Mouse (Mus musculus) forebrain, embryonic 14.5 days (tissue): ENCODE data around the gene Pus10. TPM values are rescaled to one million over a fixed set of nuclear protein-coding genes. Genes with fewer than 3 reads are reported as not detected.

Source experiments
- ATAC-seq: fragments of 200-750 bp; cut with Nextera tagmentation; 2 replicates; pipeline ENCODE4 v1.8.0; 2017; ENCODE audit warnings: mild to moderate bottlenecking, moderate library complexity
- DNase-seq: peaks from one replicate; pipeline ENCODE4 v3.0.0-alpha.2; 2015; ENCODE audit warnings: low spot score
- H3K27ac ChIP-seq: fragments of 300-500 bp; sonication (generic); 2 replicates; pipeline ENCODE4 v1.5.1; 2014; ENCODE audit warnings: low read depth, mild to moderate bottlenecking, control low read depth, low read length, moderate library complexity
- H3K27me3 ChIP-seq: fragments of 300-500 bp; sonication (generic); replicated peaks from 2 replicates; pipeline ENCODE4 v1.6.1; 2014; ENCODE audit warnings: low read length, control low read depth, mixed read lengths; ENCODE audit not compliant: control insufficient read depth, insufficient read depth
- H3K36me3 ChIP-seq: fragments of 300-500 bp; sonication (generic); 2 replicates; pipeline ENCODE4 v1.6.1; 2014; ENCODE audit warnings: low read length, control low read depth; ENCODE audit not compliant: control insufficient read depth, insufficient read depth
- H3K4me1 ChIP-seq: fragments of 300-500 bp; sonication (generic); 2 replicates; pipeline ENCODE4 v1.6.1; 2014; ENCODE audit warnings: antibody characterized with exemption, low read length, control low read depth; ENCODE audit not compliant: control insufficient read depth, insufficient read depth
- H3K4me2 ChIP-seq: fragments of 300-500 bp; sonication (generic); 2 replicates; pipeline ENCODE4 v1.6.1; 2014; ENCODE audit warnings: mild to moderate bottlenecking, control low read depth, low read length
- H3K4me3 ChIP-seq: fragments of 300-500 bp; sonication (generic); 2 replicates; pipeline ENCODE4 v1.5.1; 2014; ENCODE audit warnings: low read depth, low read length, control low read depth
- H3K9ac ChIP-seq: fragments of 300-500 bp; sonication (generic); 2 replicates; pipeline ENCODE4 v1.6.1; 2014; ENCODE audit warnings: mild to moderate bottlenecking, low read length, control low read depth, moderate library complexity
- H3K9me3 ChIP-seq: fragments of 300-500 bp; sonication (generic); replicated peaks from 2 replicates; pipeline ENCODE4 v1.6.1; 2016; ENCODE audit warnings: low read length, control low read depth, mixed read lengths; ENCODE audit not compliant: control insufficient read depth
- WGBS: fragments of 180-500 bp; shearing (Covaris S2); extraction: QIAGEN DNeasy Blood & Tissue Kit; methylation state at CpG from one replicate; pipeline ENCODE4 v1.1.7; 2014; 5-methylcytosine and 5-hydroxymethylcytosine counted together
- polyA plus RNA-seq: library from polyadenylated mRNA; unstranded; fragments of >200 nt; fragmentation: Nextera tagmentation; extraction: Ambion mirVana; gene quantifications from 2 replicates; pipeline ENCODE4 v1.2.1, GENCODE M21; 2014

Pus10 gene
- polyA plus RNA-seq, 1 experiment from 2014 or later = 13.4 TPM

DNA sequence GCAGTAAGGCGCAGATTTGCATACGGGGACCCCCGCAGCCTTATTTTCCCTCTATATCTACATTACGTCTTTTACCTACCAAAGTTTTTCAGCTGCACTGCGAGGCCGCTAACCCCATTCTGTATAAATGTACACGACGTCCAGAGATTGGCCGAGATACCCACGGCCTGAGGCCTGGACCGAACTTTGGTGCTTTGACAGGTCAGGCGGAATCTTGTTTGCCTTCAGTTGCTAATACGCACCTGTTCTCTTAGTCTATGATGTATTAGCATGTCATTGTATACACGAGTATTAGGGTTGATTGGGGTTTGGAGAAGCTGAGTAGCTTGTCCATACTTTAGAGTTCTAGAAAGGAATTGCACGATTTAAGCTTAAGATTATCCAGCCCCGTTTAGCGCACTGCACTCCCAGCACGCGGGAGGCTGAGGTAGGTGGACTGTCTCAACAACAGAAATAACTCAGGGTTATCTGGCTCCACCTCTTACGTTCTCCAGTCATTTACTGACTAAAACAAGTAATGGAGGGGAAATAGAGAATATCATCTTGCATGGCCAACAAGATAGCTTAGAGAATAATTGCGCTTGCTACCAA, 106.1 kb downstream of the Pus10 start:
- Histone ChIP-seq H3K9ac (peak overlapping the region; percentile 78), H3K4me1 (0 out of 2 replicates have a peak, but pooled peaks cover 3% of the 10 kb centered on the region), H3K27ac (peak overlapping the region; percentile 81; the same call in 1 of the 2 replicates), H3K36me3 (no peaks in the 10 kb centered on the region), H3K9me3 (no peaks in the 10 kb centered on the region), H3K4me2 (peak overlapping the region; percentile 85), H3K4me3 (peak overlapping the region; percentile 77), H3K27me3 (peaks cover 4% of the 10 kb centered on the region; the same call in 1 of the 2 replicates)
- no peak for DNase-seq
- no peak for ATAC-seq
- 7% methylated on average over 21 of the region's 21 CpGs for WGBS

DNA sequence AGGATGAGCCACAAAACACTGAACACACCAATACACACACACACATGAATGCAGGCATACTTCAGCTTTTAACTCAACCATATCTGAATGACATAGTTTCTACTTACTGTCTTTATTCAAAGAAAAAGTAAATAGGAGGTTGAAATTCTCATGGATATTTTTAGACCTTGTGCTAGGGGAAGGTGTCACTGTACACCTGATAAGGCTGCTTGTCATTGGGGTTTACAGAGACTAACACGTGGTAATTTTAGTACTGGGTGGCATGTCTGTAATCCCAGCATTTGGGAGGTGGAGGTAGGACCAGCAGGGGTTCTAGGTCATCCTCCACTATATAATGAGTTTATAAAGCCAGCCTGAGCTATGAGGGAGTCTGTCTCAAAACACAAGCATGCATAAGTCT, 107.0 kb downstream of the Pus10 start:
- Histone ChIP-seq H3K4me1 (0 out of 2 replicates have a peak, but pooled peaks cover 3% of the 10 kb centered on the region), H3K27ac (no peak overlapping the region), H3K9ac (no peak overlapping the region), H3K27me3 (peaks cover 4% of the 10 kb centered on the region; the same call in 1 of the 2 replicates), H3K4me2 (no peak overlapping the region), H3K36me3 (no peaks in the 10 kb centered on the region), H3K4me3 (no peak overlapping the region), H3K9me3 (no peaks in the 10 kb centered on the region)
- ATAC-seq (no peak), DNase-seq (no peak)
- WGBS = 33% methylated on average over 1 of the region's 1 CpGs

- 90% methylated on average over 8 of the region's 8 CpGs for WGBS
- no peak overlapping the region for H3K4me2 ChIP-seq
- DNase-seq = no peak
- H3K4me1 ChIP-seq = no peaks in the 10 kb centered on the region
- no peaks in the 10 kb centered on the region for H3K36me3 ChIP-seq
- no peaks in the 10 kb centered on the region for H3K9me3 ChIP-seq
- H3K4me3 ChIP-seq = no peak overlapping the region
- no peak for ATAC-seq
- no peak overlapping the region for H3K9ac ChIP-seq
- no peak overlapping the region for H3K27ac ChIP-seq
- H3K27me3 ChIP-seq = no peaks in the 10 kb centered on the region
Observed at GRCm38 (mm10) chr11:23778787-23779201, 113.3 kb downstream of the Pus10 start.

- Histone ChIP-seq H3K27ac (no peak overlapping the region), H3K9me3 (no peaks in the 10 kb centered on the region), H3K4me1 (no peaks in the 10 kb centered on the region), H3K36me3 (no peaks in the 10 kb centered on the region), H3K4me3 (no peak overlapping the region), H3K27me3 (no peaks in the 10 kb centered on the region), H3K4me2 (no peak overlapping the region), H3K9ac (no peak overlapping the region)
- no peak for DNase-seq
- WGBS = 89% methylated on average over 3 of the region's 3 CpGs
- ATAC-seq = no peak
Observed at GRCm38 (mm10) chr11:23782038-23782437, 116.6 kb downstream of the Pus10 start.

Other genes with a start within 250 kb of the Pus10 start
- gene Ahsa2, start 167.6 kb upstream of the Pus10 start, polyA plus RNA-seq = 134 and 149 TPM in 2 replicates
- gene 1700093K21Rik, start 144.5 kb upstream of the Pus10 start, polyA plus RNA-seq = not detected in 2 replicates
- gene 0610010F05Rik, start 32.0 kb upstream of the Pus10 start, polyA plus RNA-seq = 140 and 171 TPM in 2 replicates
- 36.6 and 37.0 TPM in 2 replicates for gene Pex13, start 285 bp downstream of the Pus10 start, polyA plus RNA-seq
- 0.30 and 0.37 TPM in 2 replicates for gene Rel, start 105.3 kb downstream of the Pus10 start, polyA plus RNA-seq
- 28.9 and 31.6 TPM in 2 replicates for gene Papolg, start 229.6 kb downstream of the Pus10 start, polyA plus RNA-seq